17 mouse cellular contexts compared by ENCODE assay signal in the genomic region with DNA sequence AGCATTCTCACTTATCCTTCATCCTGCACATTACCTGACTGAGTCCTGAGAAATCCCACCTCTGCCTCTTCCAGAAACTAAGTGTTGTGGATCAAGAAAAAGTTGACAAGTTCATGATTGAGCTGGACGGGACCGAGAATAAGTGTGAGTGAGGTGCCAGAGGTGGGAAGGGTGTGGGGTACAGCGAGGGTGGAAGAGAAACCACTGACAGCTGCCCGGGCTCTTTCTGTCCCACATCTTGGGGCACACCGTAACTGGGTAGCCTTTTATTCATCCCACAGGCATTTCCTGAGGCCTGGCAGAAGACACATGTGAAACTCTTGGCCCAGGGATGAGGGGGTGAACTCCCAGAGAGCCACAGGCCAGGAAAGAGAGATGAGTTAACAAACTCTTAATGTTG. TPM values are rescaled to one million over a fixed set of nuclear protein-coding genes. Genes with fewer than 3 reads are reported as not detected.
A peak's percentile ranks its signal among the peaks of the same experiment; 100 is the strongest.
DNase-seq lines count a peak whose midpoint lies in the region; ATAC-seq and TF ChIP-seq lines count a peak whose summit lies in the region.
"Had no signal": no experiment of that assay in that cellular context is flagged by ENCODE, and none has a peak within 500 bp of the region (broad histone marks: within the 10 kb centered on the region; RNA-seq: fewer than 3 reads in every experiment).

No protein-coding gene starts in this region.

- H3K4me2 ChIP-seq in hindbrain, embryonic 14.5 days (replicated peaks) = no peak overlapping the region
- 0 out of 2 replicates have a peak overlapping the region, but pooled peaks have one; percentile 17 for H3K4me2 ChIP-seq in limb, embryonic 15.5 days
- H3K4me2 ChIP-seq: midbrain, embryonic 11.5 days had no signal

- ATAC-seq in hindbrain, embryonic 14.5 days (ENCODE audit: low FRiP score) = no peak
- no peak for ATAC-seq in limb, embryonic 15.5 days (ENCODE audit: insufficient number of reproducible peaks, low FRiP score, low TSS enrichment, low read depth)

- no peaks in the 10 kb centered on the region for H3K9me3 ChIP-seq in hindbrain, embryonic 10.5 days
- H3K9me3 ChIP-seq in hindbrain, embryonic 14.5 days (ENCODE audit: control insufficient read depth, low read length) = no peaks in the 10 kb centered on the region
- no peaks in the 10 kb centered on the region for H3K9me3 ChIP-seq in embryonic facial prominence, embryonic 10.5 days
- H3K9me3 ChIP-seq in limb, embryonic 15.5 days = no peaks in the 10 kb centered on the region
- H3K9me3 ChIP-seq: G1E had no signal

- no peak for DNase-seq in gastrocnemius, adult 2 months
- no peak for DNase-seq in gastrocnemius, postnatal 25 days
- DNase-seq in hindbrain, embryonic 10.5 days (ENCODE audit: low spot score) = no peak
- no peak for DNase-seq in hindbrain, embryonic 14.5 days (ENCODE audit: low spot score)
- no peak for DNase-seq in embryonic facial prominence, embryonic 10.5 days (ENCODE audit: low spot score)
- no peak for DNase-seq in adrenal gland, adult 8-10 months
- DNase-seq in layer of hippocampus, adult 18-20 months (ENCODE audit: low spot score in 2 of 2) = no peak
- DNase-seq: gastrocnemius, postnatal 36 days; kidney, adult 2 months; kidney, postnatal 4 days; layer of hippocampus, postnatal 36 days; lung, adult 18-20 months; lung, postnatal 36 days had no signal

- intact Hi-C loops in gastrocnemius, adult 2 months (cut with DNase I) = no loop called here

- peaks cover 44% of the 10 kb centered on the region for H3K4me1 ChIP-seq in hindbrain, embryonic 10.5 days (replicated peaks)
- peaks cover 19% of the 10 kb centered on the region for H3K4me1 ChIP-seq in hindbrain, embryonic 14.5 days (replicated peaks; ENCODE audit: control insufficient read depth, insufficient read depth, low read length)
- peaks cover 53% of the 10 kb centered on the region for H3K4me1 ChIP-seq in embryonic facial prominence, embryonic 10.5 days
- H3K4me1 ChIP-seq in limb, embryonic 15.5 days = peaks cover 42% of the 10 kb centered on the region

- no peak overlapping the region for H3K9ac ChIP-seq in hindbrain, embryonic 14.5 days
- H3K9ac ChIP-seq in limb, embryonic 15.5 days = 0 out of 2 replicates have a peak overlapping the region, but pooled peaks have one; percentile 26

- no peak for TF ChIP-seq CTCF in gastrocnemius, adult 2 months (IDR thresholded peaks at IDR 0.05)

- H3K27ac ChIP-seq in gastrocnemius, adult 2 months = peak overlapping the region; percentile 92
- H3K27ac ChIP-seq in hindbrain, embryonic 10.5 days = peak overlapping the region; percentile 99; the same call in 1 of the 2 replicates
- no peak overlapping the region for H3K27ac ChIP-seq in hindbrain, embryonic 14.5 days
- peak overlapping the region; percentile 99 for H3K27ac ChIP-seq in embryonic facial prominence, embryonic 10.5 days (replicated peaks)
- peak overlapping the region; percentile 5; the same call in 1 of the 2 replicates for H3K27ac ChIP-seq in limb, embryonic 15.5 days
- H3K27ac ChIP-seq: stomach, postnatal 0 days had no signal

- H3K36me3 ChIP-seq in hindbrain, embryonic 10.5 days = peaks cover 39% of the 10 kb centered on the region
- peaks cover 31% of the 10 kb centered on the region for H3K36me3 ChIP-seq in hindbrain, embryonic 14.5 days (replicated peaks; ENCODE audit: control insufficient read depth, insufficient read depth)
- H3K36me3 ChIP-seq in embryonic facial prominence, embryonic 10.5 days (replicated peaks) = peaks cover 47% of the 10 kb centered on the region
- H3K36me3 ChIP-seq in limb, embryonic 15.5 days = peaks cover 39% of the 10 kb centered on the region

- no peaks in the 10 kb centered on the region for H3K27me3 ChIP-seq in hindbrain, embryonic 10.5 days (ENCODE audit: insufficient read depth, poor library complexity, severe bottlenecking)
- H3K27me3 ChIP-seq in hindbrain, embryonic 14.5 days (ENCODE audit: control insufficient read depth, insufficient read depth, low read length) = no peaks in the 10 kb centered on the region
- H3K27me3 ChIP-seq in embryonic facial prominence, embryonic 10.5 days (replicated peaks; ENCODE audit: low read depth, poor library complexity, severe bottlenecking) = no peaks in the 10 kb centered on the region
- no peaks in the 10 kb centered on the region for H3K27me3 ChIP-seq in limb, embryonic 15.5 days

- 88% methylated on average over 5 of the region's 5 CpGs for WGBS in hindbrain, embryonic 10.5 days
- 90% methylated on average over 5 of the region's 5 CpGs for WGBS in hindbrain, embryonic 14.5 days
- WGBS in embryonic facial prominence, embryonic 10.5 days = 87% methylated on average over 5 of the region's 5 CpGs
- 68% methylated on average over 5 of the region's 5 CpGs for WGBS in limb, embryonic 15.5 days

- H3K4me3 ChIP-seq in gastrocnemius, adult 2 months = peak overlapping the region; percentile 94
- no peak overlapping the region for H3K4me3 ChIP-seq in hindbrain, embryonic 10.5 days
- H3K4me3 ChIP-seq in hindbrain, embryonic 14.5 days (replicated peaks; ENCODE audit: low read length) = no peak overlapping the region
- peak overlapping the region; percentile 100 for H3K4me3 ChIP-seq in embryonic facial prominence, embryonic 10.5 days
- H3K4me3 ChIP-seq in limb, embryonic 15.5 days = 0 out of 2 replicates have a peak overlapping the region, but pooled peaks have one; percentile 3

RNA-seq across cellular contexts. Expression of gene Eno3, which starts 1.5 kb away (rescaled TPM):
- total RNA-seq in gastrocnemius, adult 2 months (2021) = 1,000 to 10,000 TPM; 7,153 to 7,488 TPM
- 1,000 to 10,000 TPM; 7,828 to 7,878 TPM for total RNA-seq in gastrocnemius, postnatal 25 days (2021)
- polyA plus RNA-seq in hindbrain, embryonic 10.5 days (2016; fragmentation: Nextera tagmentation; extraction: Ambion mirVana) = 39.3 and 53.3 TPM in 2 replicates
- 6.4 and 7.8 TPM in 2 replicates for polyA plus RNA-seq in hindbrain, embryonic 14.5 days (2014; fragmentation: Nextera tagmentation; extraction: Ambion mirVana)
- 72.9 and 88.4 TPM in 2 replicates for polyA plus RNA-seq in embryonic facial prominence, embryonic 10.5 days (2016; fragmentation: Nextera tagmentation; extraction: Ambion mirVana)
- polyA plus RNA-seq in limb, embryonic 15.5 days (2015; fragmentation: Nextera tagmentation; extraction: Ambion mirVana) = 71.5 and 252 TPM in 2 replicates
- 10 to 100 TPM; 39.4 to 66.5 (median 54.7) TPM for total RNA-seq in adrenal gland, adult 8-10 months (2022)
- 1 to 10 TPM; 6.0 to 9.9 TPM for total RNA-seq in layer of hippocampus, adult 18-20 months (2021)

RNA-seq across cellular contexts. Expression of gene Pfn1, which starts 4.1 kb away (rescaled TPM):
- 100 to 1,000 TPM; 252 to 257 TPM for total RNA-seq in gastrocnemius, adult 2 months (2021)
- total RNA-seq in gastrocnemius, postnatal 25 days (2021) = 100 to 1,000 TPM; 284 to 293 TPM
- 1,872 and 1,874 TPM in 2 replicates for polyA plus RNA-seq in hindbrain, embryonic 10.5 days (2016; fragmentation: Nextera tagmentation; extraction: Ambion mirVana)
- polyA plus RNA-seq in hindbrain, embryonic 14.5 days (2014; fragmentation: Nextera tagmentation; extraction: Ambion mirVana) = 662 and 703 TPM in 2 replicates
- polyA plus RNA-seq in embryonic facial prominence, embryonic 10.5 days (2016; fragmentation: Nextera tagmentation; extraction: Ambion mirVana) = 2,153 and 2,165 TPM in 2 replicates
- 1,605 and 1,679 TPM in 2 replicates for polyA plus RNA-seq in limb, embryonic 15.5 days (2015; fragmentation: Nextera tagmentation; extraction: Ambion mirVana)
- 1,000 to 10,000 TPM in 1 of 4 experiments, 100 to 1,000 TPM in 3; 582 to 1,056 (median 737) TPM for total RNA-seq in adrenal gland, adult 8-10 months (2022)
- 100 to 1,000 TPM; 326 to 341 TPM for total RNA-seq in layer of hippocampus, adult 18-20 months (2021)

RNA-seq across cellular contexts. Expression of gene Spag7, which starts 10.7 kb away (rescaled TPM):
- total RNA-seq in gastrocnemius, adult 2 months (2021) = 10 to 100 TPM; 86.3 to 86.4 TPM
- 10 to 100 TPM; 81.6 to 82.3 TPM for total RNA-seq in gastrocnemius, postnatal 25 days (2021)
- 185 and 191 TPM in 2 replicates for polyA plus RNA-seq in hindbrain, embryonic 10.5 days (2016; fragmentation: Nextera tagmentation; extraction: Ambion mirVana)
- 94.8 and 115 TPM in 2 replicates for polyA plus RNA-seq in hindbrain, embryonic 14.5 days (2014; fragmentation: Nextera tagmentation; extraction: Ambion mirVana)
- polyA plus RNA-seq in embryonic facial prominence, embryonic 10.5 days (2016; fragmentation: Nextera tagmentation; extraction: Ambion mirVana) = 181 and 185 TPM in 2 replicates
- polyA plus RNA-seq in limb, embryonic 15.5 days (2015; fragmentation: Nextera tagmentation; extraction: Ambion mirVana) = 149 and 172 TPM in 2 replicates
- total RNA-seq in adrenal gland, adult 8-10 months (2022) = 100 to 1,000 TPM in 1 of 4 experiments, 10 to 100 TPM in 3; 79.2 to 112 (median 89.0) TPM
- 10 to 100 TPM; 50.5 to 51.9 TPM for total RNA-seq in layer of hippocampus, adult 18-20 months (2021)

RNA-seq across cellular contexts. Expression of gene Slc25a11, which starts 11.2 kb away (rescaled TPM):
- total RNA-seq in gastrocnemius, adult 2 months (2021) = 100 to 1,000 TPM; 264 to 408 TPM
- 100 to 1,000 TPM; 307 to 310 TPM for total RNA-seq in gastrocnemius, postnatal 25 days (2021)
- 144 and 155 TPM in 2 replicates for polyA plus RNA-seq in hindbrain, embryonic 10.5 days (2016; fragmentation: Nextera tagmentation; extraction: Ambion mirVana)
- 158 TPM in 2 replicates for polyA plus RNA-seq in hindbrain, embryonic 14.5 days (2014; fragmentation: Nextera tagmentation; extraction: Ambion mirVana)
- polyA plus RNA-seq in embryonic facial prominence, embryonic 10.5 days (2016; fragmentation: Nextera tagmentation; extraction: Ambion mirVana) = 135 and 137 TPM in 2 replicates
- 165 and 188 TPM in 2 replicates for polyA plus RNA-seq in limb, embryonic 15.5 days (2015; fragmentation: Nextera tagmentation; extraction: Ambion mirVana)
- total RNA-seq in adrenal gland, adult 8-10 months (2022) = 100 to 1,000 TPM; 121 to 137 (median 127) TPM
- 100 to 1,000 TPM; 121 to 123 TPM for total RNA-seq in layer of hippocampus, adult 18-20 months (2021)

RNA-seq across cellular contexts. Expression of gene Rnf167, which starts 11.5 kb away (rescaled TPM):
- total RNA-seq in gastrocnemius, adult 2 months (2021) = 10 to 100 TPM; 35.0 to 38.4 TPM
- total RNA-seq in gastrocnemius, postnatal 25 days (2021) = 10 to 100 TPM; 29.5 to 32.6 TPM
- 90.6 and 97.1 TPM in 2 replicates for polyA plus RNA-seq in hindbrain, embryonic 10.5 days (2016; fragmentation: Nextera tagmentation; extraction: Ambion mirVana)
- 90.6 and 93.4 TPM in 2 replicates for polyA plus RNA-seq in hindbrain, embryonic 14.5 days (2014; fragmentation: Nextera tagmentation; extraction: Ambion mirVana)
- 89.7 and 91.9 TPM in 2 replicates for polyA plus RNA-seq in embryonic facial prominence, embryonic 10.5 days (2016; fragmentation: Nextera tagmentation; extraction: Ambion mirVana)
- polyA plus RNA-seq in limb, embryonic 15.5 days (2015; fragmentation: Nextera tagmentation; extraction: Ambion mirVana) = 124 TPM in 2 replicates
- total RNA-seq in adrenal gland, adult 8-10 months (2022) = 100 to 1,000 TPM in 2 of 4 experiments, 10 to 100 TPM in 2; 82.3 to 136 (median 110) TPM
- 10 to 100 TPM; 88.7 to 91.8 TPM for total RNA-seq in layer of hippocampus, adult 18-20 months (2021)

Comparison
In these comparisons a context has a peak if more than half of its experiments do, and no peak if none do; other contexts are left out.
1. H3K4me3 ChIP-seq: peak in gastrocnemius, adult 2 months (single experiment), embryonic facial prominence, embryonic 10.5 days (single experiment) and limb, embryonic 15.5 days (single experiment); none in hindbrain, embryonic 10.5 days (single experiment) and hindbrain, embryonic 14.5 days (single experiment).
2. RNA of gene Eno3, which starts 1.5 kb away (total RNA-seq): 7,828 to 7,878 TPM in gastrocnemius, postnatal 25 days and 7,153 to 7,488 TPM in gastrocnemius, adult 2 months; 39.4 to 66.5 TPM in adrenal gland, adult 8-10 months and 6.0 to 9.9 TPM in layer of hippocampus, adult 18-20 months; every median in the first group is over 100 times any median in the second.